Comparison of ENCODE assay signal across 26 mouse cellular contexts in genomic region chr7:42980739-42981138, GRCm38 (mm10). TPM values are rescaled to one million over a fixed set of nuclear protein-coding genes. Genes with fewer than 3 reads are reported as not detected.
DNase-seq lines count a peak whose midpoint lies in the region; ATAC-seq and TF ChIP-seq lines count a peak whose summit lies in the region.
"Had no signal": no experiment of that assay in that cellular context is flagged by ENCODE, and none has a peak within 500 bp of the region (broad histone marks: within the 10 kb centered on the region; RNA-seq: fewer than 3 reads in every experiment).

No protein-coding gene starts in this region.

- no peak for TF ChIP-seq POLR2A in spleen, adult 2 months (IDR thresholded peaks at IDR 0.05; ENCODE audit: low read depth, low read length)
- TF ChIP-seq POLR2A in bone marrow macrophage, adult 2 months (IDR thresholded peaks at IDR 0.05; ENCODE audit: borderline replicate concordance, low read depth, low read length) = no peak

- TF ChIP-seq CTCF in spleen, adult 2 months (IDR thresholded peaks at IDR 0.05; ENCODE audit: extremely low read depth, insufficient read depth, insufficient read length, insufficient replicate concordance) = no peak
- TF ChIP-seq CTCF in bone marrow macrophage, adult 2 months (IDR thresholded peaks at IDR 0.05; ENCODE audit: low read depth, low read length) = no peak

- H3K4me1 ChIP-seq in heart, embryonic 10.5 days = no peaks in the 10 kb centered on the region
- no peaks in the 10 kb centered on the region; the same call in none of the 2 replicates for H3K4me1 ChIP-seq in spleen, adult 2 months (ENCODE audit: control insufficient read depth, insufficient read depth, insufficient read length)
- H3K4me1 ChIP-seq in bone marrow macrophage, adult 2 months (ENCODE audit: control insufficient read depth, insufficient read depth, low read length) = peaks cover 6% of the 10 kb centered on the region
- H3K4me1 ChIP-seq in limb, embryonic 10.5 days = no peaks in the 10 kb centered on the region
- H3K4me1 ChIP-seq: embryonic facial prominence, embryonic 10.5 days; forebrain, embryonic 13.5 days; heart, embryonic 15.5 days; hindbrain, embryonic 13.5 days had no signal

- no peaks in the 10 kb centered on the region for H3K36me3 ChIP-seq in heart, embryonic 10.5 days
- no peaks in the 10 kb centered on the region for H3K36me3 ChIP-seq in spleen, adult 2 months (ENCODE audit: control insufficient read depth, insufficient read depth, low read length)
- no peaks in the 10 kb centered on the region for H3K36me3 ChIP-seq in limb, embryonic 10.5 days
- H3K36me3 ChIP-seq: embryonic facial prominence, embryonic 10.5 days; heart, embryonic 15.5 days; hindbrain, embryonic 13.5 days had no signal

- H3K4me3 ChIP-seq in heart, embryonic 10.5 days = no peak overlapping the region
- H3K4me3 ChIP-seq in spleen, adult 2 months (ENCODE audit: extremely low read depth, insufficient read depth, insufficient read length) = no peak overlapping the region
- H3K4me3 ChIP-seq in bone marrow macrophage, adult 2 months (ENCODE audit: insufficient read depth, low read length) = no peak overlapping the region
- no peak overlapping the region for H3K4me3 ChIP-seq in limb, embryonic 10.5 days
- H3K4me3 ChIP-seq: embryonic facial prominence, embryonic 10.5 days; forebrain, embryonic 13.5 days; heart, embryonic 15.5 days; hindbrain, embryonic 13.5 days had no signal

- 83% methylated on average over 10 of the region's 10 CpGs for whole genome bisulfite sequencing in heart, embryonic 10.5 days
- WGBS in spleen, adult 2 months = 86% methylated on average over 10 of the region's 10 CpGs
- 93% methylated on average over 10 of the region's 10 CpGs for WGBS in limb, embryonic 10.5 days

- no peaks in the 10 kb centered on the region for H3K27me3 ChIP-seq in heart, embryonic 10.5 days (ENCODE audit: insufficient read depth, poor library complexity, severe bottlenecking)
- H3K27me3 ChIP-seq in spleen, adult 2 months (ENCODE audit: control insufficient read depth, insufficient read depth, low read length) = no peaks in the 10 kb centered on the region
- no peaks in the 10 kb centered on the region for H3K27me3 ChIP-seq in limb, embryonic 10.5 days (ENCODE audit: low read depth, poor library complexity, severe bottlenecking)
- H3K27me3 ChIP-seq: forebrain, embryonic 13.5 days; heart, embryonic 15.5 days; hindbrain, embryonic 13.5 days had no signal

- ATAC-seq in megakaryocyte-erythroid progenitor cell, adult 5-6 weeks (replicated peaks; ENCODE audit: low FRiP score, low TSS enrichment, poor library complexity, severe bottlenecking) = no peak
- ATAC-seq: forebrain, embryonic 13.5 days; forebrain, postnatal 0 days; hindbrain, postnatal 0 days had no signal

- peak; percentile 29 for DNase-seq in heart, adult 11 months
- DNase-seq in heart, embryonic 10.5 days (ENCODE audit: low spot score) = no peak
- DNase-seq in spleen, adult 2 months (ENCODE audit: low read depth in 1 of 2, low spot score in 2 of 2) = no peak
- no peak for DNase-seq in spleen, postnatal 10 days (ENCODE audit: low spot score in 2 of 2)
- DNase-seq in limb, embryonic 10.5 days (ENCODE audit: low spot score) = no peak
- no peak for DNase-seq in cerebellum, postnatal 10 days
- DNase-seq: adrenal gland, postnatal 10 days; cerebellum, adult 18-20 months; cerebellum, adult 9-11 months; forebrain, postnatal 0 days; gastrocnemius, postnatal 36 days; heart, postnatal 14 days had no signal

- H3K9me3 ChIP-seq in heart, embryonic 10.5 days = peaks cover 43% of the 10 kb centered on the region
- H3K9me3 ChIP-seq in limb, embryonic 10.5 days (replicated peaks) = peaks cover 13% of the 10 kb centered on the region

- no peak overlapping the region for H3K27ac ChIP-seq in heart, embryonic 10.5 days
- peak overlapping the region; percentile 66 for H3K27ac ChIP-seq in spleen, adult 2 months (ENCODE audit: insufficient read depth, low read length)
- H3K27ac ChIP-seq in bone marrow macrophage, adult 2 months (ENCODE audit: insufficient read depth, low read depth, low read length) = peak overlapping the region; percentile 92
- H3K27ac ChIP-seq in limb, embryonic 10.5 days = no peak overlapping the region
- H3K27ac ChIP-seq: embryonic facial prominence, embryonic 10.5 days; forebrain, embryonic 13.5 days; heart, embryonic 15.5 days; hindbrain, embryonic 13.5 days; hindbrain, postnatal 0 days had no signal

RNA-seq across cellular contexts. Expression of gene Gm9268, which starts 37.8 kb away (rescaled TPM):
- not detected in 2 replicates for polyA plus RNA-seq in heart, embryonic 10.5 days (2016; fragmentation: Nextera tagmentation; extraction: Ambion mirVana)
- polyA plus RNA-seq in spleen, adult 2 months (2012; rRNA removed) = not detected in 2 replicates
- not detected in 2 replicates for polyA plus RNA-seq in bone marrow macrophage, adult 2 months (2012; ENCODE audit: insufficient read depth, insufficient read length, missing spikeins)
- polyA plus RNA-seq in limb, embryonic 10.5 days (2016; fragmentation: Nextera tagmentation; extraction: Ambion mirVana) = not detected in 2 replicates
- total RNA-seq in megakaryocyte-erythroid progenitor cell, adult 5-6 weeks (2014; fragmentation: Nextera tagmentation) = not detected in 2 replicates
- not detected in 2 replicates for total RNA-seq in megakaryocyte-erythroid progenitor cell, adult 5-6 weeks (2017)
- total RNA-seq: adrenal gland, postnatal 10 days; adrenal gland, postnatal 4 days; forebrain, postnatal 0 days; gastrocnemius, adult 8-10 months; gastrocnemius, postnatal 36 days; heart, adult 18-20 months; heart, postnatal 14 days; hematopoietic stem cell, adult 5-6 weeks; hindbrain, postnatal 0 days had no signal
- polyA plus RNA-seq: C2C12; embryonic facial prominence, embryonic 10.5 days; embryonic facial prominence, embryonic 14.5 days; forebrain, embryonic 13.5 days; forebrain, postnatal 0 days; heart, embryonic 11.5 days; heart, embryonic 15.5 days; hindbrain, embryonic 13.5 days; hindbrain, postnatal 0 days had no signal

RNA-seq across cellular contexts. Expression of gene Vmn2r63, which starts 47.1 kb away (rescaled TPM):
- not detected in 2 replicates for polyA plus RNA-seq in heart, embryonic 10.5 days (2016; fragmentation: Nextera tagmentation; extraction: Ambion mirVana)
- not detected in 2 replicates for polyA plus RNA-seq in spleen, adult 2 months (2012; rRNA removed)
- polyA plus RNA-seq in bone marrow macrophage, adult 2 months (2012; ENCODE audit: insufficient read depth, insufficient read length, missing spikeins) = not detected in 2 replicates
- polyA plus RNA-seq in limb, embryonic 10.5 days (2016; fragmentation: Nextera tagmentation; extraction: Ambion mirVana) = not detected in 2 replicates
- total RNA-seq in megakaryocyte-erythroid progenitor cell, adult 5-6 weeks (2014; fragmentation: Nextera tagmentation) = not detected in 2 replicates
- total RNA-seq in megakaryocyte-erythroid progenitor cell, adult 5-6 weeks (2017) = not detected in 2 replicates
- total RNA-seq: adrenal gland, postnatal 10 days; adrenal gland, postnatal 4 days; forebrain, postnatal 0 days; gastrocnemius, adult 8-10 months; gastrocnemius, postnatal 36 days; heart, adult 18-20 months; heart, postnatal 14 days; hematopoietic stem cell, adult 5-6 weeks; hindbrain, postnatal 0 days had no signal
- polyA plus RNA-seq: embryonic facial prominence, embryonic 10.5 days; embryonic facial prominence, embryonic 14.5 days; forebrain, embryonic 13.5 days; forebrain, postnatal 0 days; heart, embryonic 11.5 days; heart, embryonic 15.5 days; hindbrain, embryonic 13.5 days; hindbrain, postnatal 0 days had no signal

Comparison
In these comparisons a context has a peak if more than half of its experiments do, and no peak if none do; other contexts are left out.
1. H3K27ac ChIP-seq: peak in spleen, adult 2 months (single experiment) and bone marrow macrophage, adult 2 months (single experiment); none in heart, embryonic 10.5 days (single experiment) and limb, embryonic 10.5 days (single experiment).